Mouse (Mus musculus) lung, embryonic 16.5 days (tissue): ENCODE data around the gene Clec2l. TPM values are rescaled to one million over a fixed set of nuclear protein-coding genes. Genes with fewer than 3 reads are reported as not detected.

Experiments used
- ATAC-seq: fragments of 200-750 bp; cut with Nextera tagmentation; 2 replicates; pipeline ENCODE4 v1.8.0; 2017; ENCODE audit warnings: low read depth, mild to moderate bottlenecking, moderate library complexity
- H3K27ac ChIP-seq: fragments of 300-500 bp; sonication (generic); 2 replicates; pipeline ENCODE4 v1.5.1; 2014; ENCODE audit warnings: mild to moderate bottlenecking, control low read depth, low read length
- H3K27me3 ChIP-seq: fragments of 300-500 bp; sonication (generic); 2 replicates; pipeline ENCODE4 v1.6.1; 2014; ENCODE audit warnings: low read depth, low read length, mixed read lengths; ENCODE audit not compliant: control insufficient read depth, insufficient read depth
- H3K36me3 ChIP-seq: fragments of 300-500 bp; sonication (generic); 2 replicates; pipeline ENCODE4 v1.6.1; 2014; ENCODE audit warnings: low read length; ENCODE audit not compliant: control insufficient read depth, insufficient read depth
- H3K4me1 ChIP-seq: fragments of 300-500 bp; sonication (generic); replicated peaks from 2 replicates; pipeline ENCODE4 v1.6.1; 2014; ENCODE audit warnings: low read length, mixed read lengths; ENCODE audit not compliant: control insufficient read depth, insufficient read depth
- H3K4me2 ChIP-seq: fragments of 300-500 bp; sonication (generic); 2 replicates; pipeline ENCODE4 v1.6.1; 2014; ENCODE audit warnings: low read depth, low read length, control low read depth
- H3K4me3 ChIP-seq: fragments of 300-500 bp; sonication (generic); 2 replicates; pipeline ENCODE4 v1.5.1; 2014; ENCODE audit warnings: mild to moderate bottlenecking, low read length, control low read depth
- H3K9ac ChIP-seq: fragments of 300-500 bp; sonication (generic); 2 replicates; pipeline ENCODE4 v1.6.1; 2014; ENCODE audit warnings: low read length, control low read depth
- H3K9me3 ChIP-seq: fragments of 300-500 bp; sonication (generic); 2 replicates; pipeline ENCODE4 v1.6.1; 2016; ENCODE audit warnings: low read length; ENCODE audit not compliant: control insufficient read depth
- WGBS: fragments of 180-500 bp; shearing (Covaris S2); extraction: QIAGEN DNeasy Blood & Tissue Kit; methylation state at CpG from one replicate; pipeline ENCODE4 v1.1.7; 2014; 5-methylcytosine and 5-hydroxymethylcytosine counted together
- polyA plus RNA-seq: library from polyadenylated mRNA; unstranded; fragments of >200 nt; fragmentation: Nextera tagmentation; extraction: Ambion mirVana; gene quantifications from 2 replicates; pipeline ENCODE4 v1.2.1, GENCODE M21; 2015

Clec2l gene
- polyA plus RNA-seq, 1 experiment from 2014 or later: 0.51 TPM

- H3K27ac ChIP-seq: no peak overlapping the region
- H3K9me3 ChIP-seq: no peaks in the 10 kb centered on the region
- no peaks in the 10 kb centered on the region for H3K36me3 ChIP-seq
- H3K27me3 ChIP-seq: no peaks in the 10 kb centered on the region
- no peak overlapping the region for H3K4me2 ChIP-seq
- WGBS: 51% methylated on average over 2 of the region's 2 CpGs
- no peak overlapping the region for H3K9ac ChIP-seq
- H3K4me3 ChIP-seq: no peak overlapping the region
- no peak for ATAC-seq
- H3K4me1 ChIP-seq: no peaks in the 10 kb centered on the region
Observed at GRCm38 (mm10) chr6:38682532-38682931, 19.7 kb downstream of the Clec2l start.

- ATAC-seq: no peak
- 65% methylated on average over 11 of the region's 11 CpGs for WGBS
- Histone ChIP-seq H3K4me2 (no peak overlapping the region), H3K4me1 (peaks cover 6% of the 10 kb centered on the region), H3K4me3 (no peak overlapping the region), H3K27me3 (no peaks in the 10 kb centered on the region), H3K9ac (no peak overlapping the region), H3K9me3 (no peaks in the 10 kb centered on the region), H3K27ac (no peak overlapping the region), H3K36me3 (no peaks in the 10 kb centered on the region)
Observed at GRCm38 (mm10) chr6:38687216-38687615, 24.3 kb downstream of the Clec2l start.

GRCm38 (mm10) chr6:38688841-38689240 is 26.0 kb downstream of the Clec2l start:
- H3K27me3 ChIP-seq: no peaks in the 10 kb centered on the region
- ATAC-seq: peak; percentile 39; the same call in 1 of the 2 replicates
- H3K4me1 ChIP-seq: peaks cover 9% of the 10 kb centered on the region
- no peak overlapping the region for H3K9ac ChIP-seq
- no peaks in the 10 kb centered on the region for H3K9me3 ChIP-seq
- WGBS: 67% methylated on average over 4 of the region's 10 CpGs
- no peak overlapping the region for H3K4me3 ChIP-seq
- no peak overlapping the region for H3K4me2 ChIP-seq
- H3K36me3 ChIP-seq: no peaks in the 10 kb centered on the region
- no peak overlapping the region for H3K27ac ChIP-seq

GRCm38 (mm10) chr6:38690615-38691014 is 27.7 kb downstream of the Clec2l start:
- 74% methylated on average over 4 of the region's 4 CpGs for WGBS
- Histone ChIP-seq H3K9me3 (no peaks in the 10 kb centered on the region), H3K36me3 (peaks cover 4% of the 10 kb centered on the region), H3K9ac (no peak overlapping the region), H3K27ac (no peak overlapping the region), H3K27me3 (no peaks in the 10 kb centered on the region), H3K4me2 (no peak overlapping the region), H3K4me3 (no peak overlapping the region), H3K4me1 (peaks cover 9% of the 10 kb centered on the region)
- ATAC-seq: no peak

GRCm38 (mm10) chr6:38691052-38691451 is 28.2 kb downstream of the Clec2l start:
- H3K4me3 ChIP-seq: no peak overlapping the region
- H3K27ac ChIP-seq: peak overlapping the region; percentile 15
- H3K9ac ChIP-seq: no peak overlapping the region
- 75% methylated on average over 5 of the region's 5 CpGs for WGBS
- no peak overlapping the region for H3K4me2 ChIP-seq
- no peaks in the 10 kb centered on the region for H3K9me3 ChIP-seq
- ATAC-seq: no peak
- peaks cover 9% of the 10 kb centered on the region for H3K4me1 ChIP-seq
- H3K27me3 ChIP-seq: no peaks in the 10 kb centered on the region
- H3K36me3 ChIP-seq: peaks cover 4% of the 10 kb centered on the region

- H3K4me1 ChIP-seq: peaks cover 9% of the 10 kb centered on the region
- no peak overlapping the region for H3K9ac ChIP-seq
- ATAC-seq: no peak
- peaks cover 4% of the 10 kb centered on the region for H3K36me3 ChIP-seq
- H3K27ac ChIP-seq: no peak overlapping the region
- H3K9me3 ChIP-seq: no peaks in the 10 kb centered on the region
- H3K4me3 ChIP-seq: no peak overlapping the region
- 73% methylated on average over 6 of the region's 6 CpGs for WGBS
- no peak overlapping the region for H3K4me2 ChIP-seq
- H3K27me3 ChIP-seq: no peaks in the 10 kb centered on the region
Observed at GRCm38 (mm10) chr6:38692556-38692955, 29.7 kb downstream of the Clec2l start.

- Histone ChIP-seq H3K9ac (no peak overlapping the region), H3K9me3 (no peaks in the 10 kb centered on the region), H3K27ac (no peak overlapping the region), H3K4me2 (no peak overlapping the region), H3K27me3 (no peaks in the 10 kb centered on the region), H3K36me3 (peaks cover 11% of the 10 kb centered on the region), H3K4me3 (no peak overlapping the region), H3K4me1 (peaks cover 12% of the 10 kb centered on the region)
- WGBS: 25% methylated on average over 9 of the region's 9 CpGs
- ATAC-seq: peak; percentile 61
Observed at GRCm38 (mm10) chr6:38695380-38696054, 32.6 kb downstream of the Clec2l start.

GRCm38 (mm10) chr6:38696570-38696969 is 33.7 kb downstream of the Clec2l start:
- Histone ChIP-seq H3K4me2 (no peak overlapping the region), H3K4me1 (peaks cover 9% of the 10 kb centered on the region; the same call in 1 of the 2 replicates), H3K36me3 (peaks cover 11% of the 10 kb centered on the region), H3K4me3 (no peak overlapping the region), H3K9me3 (no peaks in the 10 kb centered on the region), H3K9ac (no peak overlapping the region), H3K27ac (no peak overlapping the region), H3K27me3 (no peaks in the 10 kb centered on the region)
- 85% methylated on average over 9 of the region's 9 CpGs for WGBS
- no peak for ATAC-seq

- peak; percentile 85 for ATAC-seq
- peak overlapping the region; percentile 47 for H3K27ac ChIP-seq
- no peak overlapping the region for H3K4me2 ChIP-seq
- no peak overlapping the region for H3K9ac ChIP-seq
- no peak overlapping the region for H3K4me3 ChIP-seq
- 67% methylated on average over 18 of the region's 18 CpGs for WGBS
- H3K4me1 ChIP-seq: peaks cover 7% of the 10 kb centered on the region; the same call in 1 of the 2 replicates
- no peaks in the 10 kb centered on the region for H3K9me3 ChIP-seq
- no peaks in the 10 kb centered on the region for H3K27me3 ChIP-seq
- peaks cover 16% of the 10 kb centered on the region for H3K36me3 ChIP-seq
Observed at GRCm38 (mm10) chr6:38698233-38698889, 35.5 kb downstream of the Clec2l start.
